Mouse (Mus musculus) kidney, embryonic 16.5 days (tissue): ENCODE measurements around the gene Mypop. TPM values are rescaled to one million over a fixed set of nuclear protein-coding genes. Genes with fewer than 3 reads are reported as not detected.

Source experiments
- ATAC-seq: fragments of 200-750 bp; cut with Nextera tagmentation; 2 replicates; pipeline ENCODE4 v1.8.0; 2017; ENCODE audit warnings: moderate TSS enrichment; ENCODE audit not compliant: low FRiP score, low TSS enrichment
- H3K27ac ChIP-seq: fragments of 300-500 bp; sonication (generic); 2 replicates; pipeline ENCODE4 v1.5.1; 2014; ENCODE audit warnings: low read length
- H3K27me3 ChIP-seq: fragments of 300-500 bp; sonication (generic); 2 replicates; pipeline ENCODE4 v1.6.1; 2014; ENCODE audit warnings: low read length, control low read depth, mixed read lengths; ENCODE audit not compliant: insufficient read depth
- H3K36me3 ChIP-seq: fragments of 300-500 bp; sonication (generic); 2 replicates; pipeline ENCODE4 v1.6.1; 2014; ENCODE audit warnings: low read length, control low read depth, mixed read lengths; ENCODE audit not compliant: insufficient read depth
- H3K4me1 ChIP-seq: fragments of 300-500 bp; sonication (generic); 2 replicates; pipeline ENCODE4 v1.6.1; 2014; ENCODE audit warnings: low read length, control low read depth, mixed read lengths; ENCODE audit not compliant: insufficient read depth
- H3K4me2 ChIP-seq: fragments of 300-500 bp; sonication (generic); replicated peaks from 2 replicates; pipeline ENCODE4 v1.6.1; 2014; ENCODE audit warnings: low read depth, low read length
- H3K4me3 ChIP-seq: fragments of 300-500 bp; sonication (generic); 2 replicates; pipeline ENCODE4 v1.5.1; 2014; ENCODE audit warnings: mild to moderate bottlenecking, low read length
- H3K9ac ChIP-seq: fragments of 300-500 bp; sonication (generic); replicated peaks from 2 replicates; pipeline ENCODE4 v1.6.1; 2014; ENCODE audit warnings: low read length
- H3K9me3 ChIP-seq: fragments of 300-500 bp; sonication (generic); 2 replicates; pipeline ENCODE4 v1.6.1; 2016; ENCODE audit warnings: low read length, control low read depth
- WGBS: fragments of 180-500 bp; shearing (Covaris S2); extraction: QIAGEN DNeasy Blood & Tissue Kit; methylation state at CpG from one replicate; pipeline ENCODE4 v1.1.7; 2014; 5-methylcytosine and 5-hydroxymethylcytosine counted together
- polyA plus RNA-seq: library from polyadenylated mRNA; unstranded; fragments of >200 nt; fragmentation: Nextera tagmentation; extraction: Ambion mirVana; gene quantifications from 2 replicates; pipeline ENCODE4 v1.2.1, GENCODE M21; 2015

The Mypop gene
- 3.3 and 4.0 TPM in 2 replicates for polyA plus RNA-seq

- Histone ChIP-seq H3K27ac (peak within 1 kb of the TSS; percentile 83), H3K27me3 (0 out of 2 replicates have a peak, but pooled peaks cover 19% of the 10 kb centered on the region), H3K9me3 (no peaks in the 10 kb centered on the region), H3K36me3 (no peaks in the 10 kb centered on the region), H3K4me1 (peaks cover 22% of the 10 kb centered on the region), H3K4me2 (peak within 1 kb of the TSS; percentile 90), H3K9ac (peak within 1 kb of the TSS; percentile 71), H3K4me3 (peak within 1 kb of the TSS; percentile 58)
- peak; percentile 94 for ATAC-seq
- WGBS = under 1% methylated on average over 36 of the region's 37 CpGs
Measured at GRCm38 (mm10) chr7:18990601-18991295, at the start of gene Mypop. Gene Mypop (plus strand): TSS chr7:18991245.

- peaks cover 4% of the 10 kb centered on the region; the same call in 1 of the 2 replicates for H3K27me3 ChIP-seq
- no peak for ATAC-seq
- H3K9me3 ChIP-seq = no peaks in the 10 kb centered on the region
- H3K36me3 ChIP-seq = no peaks in the 10 kb centered on the region
- no peak overlapping the region for H3K4me3 ChIP-seq
- no peak overlapping the region for H3K9ac ChIP-seq
- H3K4me2 ChIP-seq = no peak overlapping the region
- no peaks in the 10 kb centered on the region for H3K4me1 ChIP-seq
- WGBS = 38% methylated on average over 1 of the region's 1 CpGs
- no peak overlapping the region for H3K27ac ChIP-seq
Measured at GRCm38 (mm10) chr7:18942376-18942775, 48.7 kb upstream of the Mypop start.

GRCm38 (mm10) chr7:18942815-18943214 is 48.2 kb upstream of the Mypop start:
- H3K4me1 ChIP-seq = no peaks in the 10 kb centered on the region
- 63% methylated on average over 9 of the region's 9 CpGs for WGBS
- no peak overlapping the region for H3K9ac ChIP-seq
- ATAC-seq = no peak
- no peak overlapping the region for H3K4me3 ChIP-seq
- no peaks in the 10 kb centered on the region for H3K36me3 ChIP-seq
- peaks cover 4% of the 10 kb centered on the region; the same call in 1 of the 2 replicates for H3K27me3 ChIP-seq
- H3K4me2 ChIP-seq = no peak overlapping the region
- H3K9me3 ChIP-seq = no peaks in the 10 kb centered on the region
- no peak overlapping the region for H3K27ac ChIP-seq

GRCm38 (mm10) chr7:18948151-18948550 is 42.9 kb upstream of the Mypop start:
- no peaks in the 10 kb centered on the region for H3K4me1 ChIP-seq
- ATAC-seq = peak; percentile 62; the same call in 1 of the 2 replicates
- WGBS = 72% methylated on average over 6 of the region's 6 CpGs
- peaks cover 12% of the 10 kb centered on the region for H3K27me3 ChIP-seq
- H3K9ac ChIP-seq = no peak overlapping the region
- no peak overlapping the region for H3K4me2 ChIP-seq
- H3K4me3 ChIP-seq = no peak overlapping the region
- H3K27ac ChIP-seq = no peak overlapping the region
- H3K9me3 ChIP-seq = no peaks in the 10 kb centered on the region
- no peaks in the 10 kb centered on the region for H3K36me3 ChIP-seq

DNA sequence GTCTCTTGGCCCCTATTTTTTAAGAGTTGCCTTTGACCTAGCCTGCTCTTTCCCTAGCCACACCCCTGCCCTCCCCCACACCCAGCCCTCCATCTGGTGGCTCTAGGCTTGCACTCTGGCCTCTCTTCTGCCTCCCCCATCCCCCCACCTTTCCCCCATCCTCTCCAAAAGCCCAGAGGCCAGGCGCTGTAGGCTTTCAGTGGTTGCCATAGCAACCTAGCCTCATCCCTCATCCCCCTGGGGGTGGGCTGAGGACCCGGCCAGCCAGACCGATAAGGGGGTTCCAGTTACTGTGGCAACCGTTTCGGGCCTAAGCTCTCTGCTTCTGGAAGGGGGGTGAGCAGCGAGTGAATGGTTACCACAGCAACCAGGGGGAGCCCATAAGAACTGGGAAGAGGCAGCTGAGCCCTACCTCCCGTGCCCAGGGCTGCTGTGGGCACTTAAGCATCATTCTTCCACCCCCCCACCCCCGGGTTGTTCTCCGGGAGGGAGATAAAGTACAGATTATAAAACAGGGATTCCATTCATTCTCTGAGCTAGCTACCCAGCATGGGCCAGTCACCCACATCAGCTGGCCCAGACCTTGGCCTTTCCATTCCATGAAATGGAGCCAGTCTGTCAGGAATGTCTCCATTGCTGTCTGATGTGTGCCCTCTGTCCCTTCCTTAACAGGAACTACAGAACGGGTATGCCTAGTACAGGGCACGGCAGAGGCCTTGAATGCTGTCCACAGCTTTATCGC is 41.1 kb upstream of the Mypop start:
- no peaks in the 10 kb centered on the region for H3K9me3 ChIP-seq
- H3K4me2 ChIP-seq = no peak overlapping the region
- 42% methylated on average over 12 of the region's 12 CpGs for WGBS
- H3K36me3 ChIP-seq = no peaks in the 10 kb centered on the region
- H3K9ac ChIP-seq = no peak overlapping the region
- H3K27me3 ChIP-seq = peaks cover 12% of the 10 kb centered on the region
- no peak for ATAC-seq
- H3K4me3 ChIP-seq = no peak overlapping the region
- no peaks in the 10 kb centered on the region for H3K4me1 ChIP-seq
- H3K27ac ChIP-seq = no peak overlapping the region

DNA sequence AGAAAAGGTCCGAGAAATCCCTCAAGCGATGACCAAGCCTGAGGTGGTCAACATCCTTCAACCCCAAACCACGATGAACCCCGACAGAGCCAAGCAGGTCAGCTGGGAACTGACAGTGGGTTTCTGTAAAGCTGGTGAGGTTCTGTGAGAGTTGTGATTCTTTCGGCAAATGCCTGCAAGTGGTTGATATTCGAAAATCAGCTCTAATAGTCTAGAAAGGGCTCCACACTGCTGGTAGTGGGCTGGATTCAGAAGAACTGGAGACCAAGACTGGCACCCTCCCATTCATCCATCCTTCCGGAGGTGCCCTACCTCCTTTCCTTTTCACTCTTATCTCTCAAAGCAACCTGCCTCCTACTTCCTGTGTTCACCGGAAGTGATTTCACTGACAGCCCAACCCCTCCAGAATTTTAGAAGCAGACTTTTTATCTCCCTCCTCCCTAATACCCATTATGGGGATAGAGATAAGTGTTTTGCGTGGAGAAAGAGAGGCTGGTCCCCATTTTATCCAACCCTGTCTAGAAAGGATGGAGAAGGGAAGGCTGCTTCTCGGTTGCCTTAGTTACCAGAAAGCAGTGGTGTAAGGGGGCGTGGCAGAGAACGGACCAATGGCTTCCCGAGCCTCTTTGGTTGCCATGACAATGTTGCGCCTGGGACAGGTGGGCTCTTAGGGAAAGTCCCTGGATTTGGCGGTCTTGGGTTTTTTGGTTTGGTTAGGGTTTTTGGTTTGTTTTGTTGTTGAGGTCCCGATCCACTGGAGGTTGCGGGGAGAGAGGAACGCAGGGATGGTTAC is 40.3 kb upstream of the Mypop start:
- Histone ChIP-seq H3K4me2 (no peak overlapping the region), H3K36me3 (no peaks in the 10 kb centered on the region), H3K27me3 (peaks cover 12% of the 10 kb centered on the region), H3K4me1 (no peaks in the 10 kb centered on the region), H3K4me3 (no peak overlapping the region), H3K9me3 (no peaks in the 10 kb centered on the region), H3K27ac (no peak overlapping the region), H3K9ac (no peak overlapping the region)
- 20% methylated on average over 18 of the region's 18 CpGs for WGBS
- no peak for ATAC-seq

DNA sequence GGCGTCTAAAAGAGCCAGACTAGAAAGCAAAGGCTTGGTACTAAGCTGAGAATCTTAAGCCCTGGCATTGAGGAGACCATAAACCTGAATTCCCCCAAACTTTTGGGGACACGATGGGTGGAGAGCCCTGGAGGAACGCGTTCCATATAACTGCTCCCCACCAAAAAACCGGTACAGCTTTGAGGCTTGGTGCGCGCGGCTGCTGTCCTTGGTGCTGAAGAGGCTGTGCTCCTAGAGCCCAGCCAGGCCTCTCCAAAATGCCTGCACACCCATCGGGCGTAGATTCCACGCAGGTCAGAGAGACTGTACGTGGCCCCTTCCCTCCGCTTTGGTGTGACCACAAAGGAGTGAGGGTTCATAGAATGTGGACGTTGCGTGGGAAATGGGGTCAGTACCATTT is 39.6 kb upstream of the Mypop start:
- 20% methylated on average over 15 of the region's 15 CpGs for WGBS
- no peaks in the 10 kb centered on the region for H3K9me3 ChIP-seq
- H3K9ac ChIP-seq = no peak overlapping the region
- no peak overlapping the region for H3K4me2 ChIP-seq
- no peaks in the 10 kb centered on the region for H3K4me1 ChIP-seq
- no peak overlapping the region for H3K27ac ChIP-seq
- H3K36me3 ChIP-seq = no peaks in the 10 kb centered on the region
- no peak for ATAC-seq
- no peak overlapping the region for H3K4me3 ChIP-seq
- peaks cover 15% of the 10 kb centered on the region for H3K27me3 ChIP-seq

DNA sequence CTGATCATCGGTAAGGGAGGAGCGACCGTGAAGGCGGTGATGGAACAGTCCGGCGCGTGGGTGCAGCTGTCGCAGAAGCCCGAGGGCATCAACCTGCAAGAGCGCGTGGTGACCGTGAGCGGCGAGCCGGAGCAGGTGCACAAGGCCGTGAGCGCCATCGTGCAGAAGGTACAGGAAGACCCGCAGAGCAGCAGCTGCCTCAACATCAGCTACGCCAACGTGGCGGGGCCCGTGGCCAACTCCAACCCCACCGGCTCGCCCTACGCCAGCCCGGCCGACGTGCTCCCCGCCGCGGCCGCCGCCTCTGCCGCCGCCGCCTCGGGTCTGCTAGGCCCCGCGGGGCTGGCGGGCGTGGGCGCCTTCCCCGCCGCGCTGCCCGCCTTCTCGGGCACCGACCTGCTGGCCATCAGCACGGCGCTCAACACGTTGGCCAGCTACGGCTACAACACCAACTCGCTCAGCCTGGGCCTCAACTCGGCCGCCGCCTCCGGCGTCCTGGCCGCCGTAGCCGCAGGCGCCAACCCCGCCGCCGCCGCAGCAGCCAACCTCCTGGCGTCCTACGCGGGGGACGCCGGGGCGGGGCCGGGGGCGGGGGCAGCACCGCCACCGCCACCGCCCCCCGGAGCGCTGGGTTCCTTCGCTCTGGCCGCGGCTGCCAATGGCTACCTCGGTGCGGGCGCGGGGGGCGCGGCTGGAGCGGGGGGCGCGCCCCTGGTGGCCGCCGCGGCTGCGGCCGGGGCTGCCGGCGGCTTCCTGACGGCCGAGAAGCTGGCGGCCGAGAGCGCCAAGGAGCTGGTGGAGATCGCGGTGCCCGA is 33.3 kb upstream of the Mypop start:
- ATAC-seq = peak; percentile 89
- Histone ChIP-seq H3K4me3 (peak overlapping the region; percentile 68), H3K9me3 (no peaks in the 10 kb centered on the region), H3K27ac (0 out of 2 replicates have a peak overlapping the region, but pooled peaks have one; percentile 25), H3K4me1 (peaks cover 17% of the 10 kb centered on the region), H3K36me3 (no peaks in the 10 kb centered on the region), H3K9ac (peak overlapping the region; percentile 70), H3K27me3 (peaks cover 54% of the 10 kb centered on the region), H3K4me2 (peak overlapping the region; percentile 98)
- under 1% methylated on average over 86 of the region's 107 CpGs for WGBS

- Histone ChIP-seq H3K27me3 (peaks cover 60% of the 10 kb centered on the region), H3K27ac (no peak overlapping the region), H3K36me3 (no peaks in the 10 kb centered on the region), H3K4me1 (peaks cover 23% of the 10 kb centered on the region), H3K9me3 (no peaks in the 10 kb centered on the region), H3K4me3 (peak overlapping the region; percentile 68), H3K4me2 (peak overlapping the region; percentile 98), H3K9ac (peak overlapping the region; percentile 70)
- ATAC-seq = peak; percentile 3; the same call in 1 of the 2 replicates
- 1% methylated on average over 13 of the region's 21 CpGs for WGBS
Measured at GRCm38 (mm10) chr7:18958384-18958766, 32.7 kb upstream of the Mypop start.
